Mouse (Mus musculus) fat pad, adult 2 months (tissue): ENCODE results near the gene Fam161b.
"Not testable (repeated sequence)": the region's sequence is repeated elsewhere in the genome, so short reads cannot be mapped to it uniquely, and the experiment has no call there.

Experiments used
- DNase-seq: peaks from one replicate; pipeline ENCODE4 v3.0.0-alpha.2; 2011; ENCODE audit warnings: low read depth, low spot score; ENCODE audit errors: extremely low read depth

Fam161b gene

DNA sequence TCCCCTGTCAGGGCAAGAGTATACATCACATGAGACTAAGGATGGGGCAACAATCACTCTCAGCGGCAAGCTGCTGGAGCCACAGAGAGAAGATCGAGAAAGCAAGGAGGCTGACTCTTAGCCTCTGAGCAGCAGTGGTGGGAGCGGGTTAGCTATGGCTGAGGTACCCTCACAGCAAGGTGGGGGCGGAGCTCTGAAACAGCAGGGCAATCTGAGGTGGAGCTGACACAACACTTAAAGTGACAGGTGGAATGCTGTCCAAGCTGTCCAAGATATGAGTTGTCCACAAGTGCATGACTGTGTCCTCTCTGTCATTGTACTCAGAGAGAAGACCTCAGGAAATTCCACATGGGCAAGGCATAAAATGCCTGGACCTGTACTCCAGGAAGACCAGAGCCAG, 20.7 kb upstream of the Fam161b start:
- no peak for DNase-seq

DNA sequence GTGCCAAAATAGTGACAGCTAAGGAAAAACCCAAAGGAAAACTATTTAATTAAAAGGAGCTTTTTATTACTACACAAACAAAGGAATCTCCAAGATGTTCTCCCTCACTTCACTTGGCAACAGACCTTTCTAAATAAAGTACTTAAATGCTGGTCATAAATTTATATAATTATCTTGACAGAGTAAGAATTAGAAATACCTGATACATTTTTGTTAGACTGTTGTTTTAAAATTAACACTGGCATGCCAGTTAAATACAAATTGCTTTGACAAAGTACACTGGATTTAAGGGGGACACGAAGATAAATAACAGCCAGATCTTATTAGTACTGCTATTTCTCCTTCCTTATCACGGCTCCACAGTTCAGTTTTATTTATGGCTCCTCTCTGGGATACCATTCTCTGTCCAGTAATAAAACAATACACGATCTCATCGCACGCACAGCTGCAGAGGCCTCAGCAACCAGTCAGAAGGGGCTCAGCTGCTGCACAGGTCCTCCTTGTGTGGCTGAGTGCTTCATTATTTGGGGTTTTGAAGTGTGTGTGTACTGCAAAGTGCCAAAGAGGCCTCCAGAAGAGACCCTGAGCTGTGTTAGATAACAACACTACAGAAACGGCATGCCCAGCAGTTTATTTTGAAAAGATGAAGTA, 12.3 kb upstream of the Fam161b start:
- DNase-seq, result no peak

- no peak for DNase-seq
Measured at GRCm38 (mm10) chr12:84371647-84372046, 10.0 kb upstream of the Fam161b start.

DNA sequence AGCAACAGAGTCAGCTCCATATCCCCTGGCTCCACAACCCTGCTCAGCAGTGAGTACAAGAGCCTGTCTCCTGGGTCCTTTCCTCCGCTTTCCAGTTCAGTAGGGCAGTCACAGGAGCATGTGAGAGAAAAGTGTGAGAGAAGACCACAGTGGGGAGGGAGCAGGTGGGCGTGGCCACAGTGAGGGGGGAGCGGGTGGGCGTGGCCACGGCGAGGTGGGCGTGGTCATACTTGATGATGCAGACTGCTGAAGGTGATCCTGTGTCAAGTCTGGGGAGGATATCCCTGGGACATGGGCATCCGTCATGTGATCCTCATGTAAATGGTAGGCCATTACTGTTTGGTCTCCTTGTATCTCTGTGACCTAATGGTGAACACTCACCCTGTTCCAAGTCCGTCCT, 5.3 kb upstream of the Fam161b start:
- no peak for DNase-seq

DNA sequence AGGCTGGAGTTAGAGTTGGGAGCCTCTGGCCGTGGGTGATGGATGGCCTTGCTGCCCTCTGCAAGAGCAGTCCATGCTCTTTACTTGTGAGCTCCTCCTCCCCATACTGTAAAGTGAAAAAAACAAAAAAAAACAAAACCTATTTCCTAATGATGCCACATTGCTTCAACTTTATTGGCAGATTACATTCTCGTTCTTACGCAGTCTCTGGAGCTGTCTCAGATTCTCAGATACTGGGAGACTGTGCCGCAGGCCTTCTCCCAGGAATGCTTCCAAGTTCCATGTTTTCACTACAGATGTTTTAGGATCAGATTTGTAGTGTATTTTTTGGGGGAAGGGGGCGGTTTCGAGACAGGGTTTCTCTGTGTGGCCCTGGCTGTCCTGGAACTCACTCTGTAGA, 3.5 kb upstream of the Fam161b start:
- DNase-seq, result peak; percentile 95

DNA sequence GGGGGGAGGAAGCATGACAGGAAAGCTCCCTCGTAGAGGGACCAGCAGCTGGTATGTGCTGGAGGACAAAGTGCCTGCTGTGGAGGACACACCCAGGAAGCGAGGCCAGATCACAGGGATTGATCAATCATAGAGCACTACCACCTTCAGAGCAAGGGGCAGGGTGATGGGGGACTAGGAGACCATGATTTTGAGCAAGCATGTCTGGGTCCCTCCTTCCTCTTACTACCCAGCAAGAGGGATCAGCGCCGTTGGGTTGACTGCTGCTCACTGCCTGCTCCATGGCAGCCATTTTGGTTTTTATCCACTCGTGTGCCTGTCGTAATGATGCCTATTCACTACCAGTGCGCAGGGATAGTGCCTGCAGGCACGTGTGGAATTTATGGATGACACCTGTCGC, 2.7 kb upstream of the Fam161b start:
- no peak for DNase-seq

DNA sequence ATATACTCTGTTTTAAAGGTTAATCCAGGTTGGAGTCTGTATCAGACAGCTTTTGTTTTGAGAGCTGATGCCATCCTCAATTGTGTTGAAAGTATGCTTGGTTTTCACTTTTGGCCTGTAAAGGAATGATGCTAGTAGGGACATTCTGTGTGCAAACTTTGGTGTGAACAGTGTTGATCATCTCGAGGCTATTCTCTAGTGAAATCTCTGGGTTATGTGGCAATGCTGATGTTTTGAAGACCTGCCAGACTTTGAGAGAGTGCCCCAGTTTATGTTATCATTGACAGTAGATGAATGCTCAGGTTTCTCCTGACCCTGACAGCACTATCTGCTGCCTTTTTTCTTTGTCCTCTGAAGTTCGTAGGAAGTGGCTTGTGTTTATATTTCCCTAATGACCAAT, 1.2 kb upstream of the Fam161b start:
- DNase-seq, result peak; percentile 72

DNA sequence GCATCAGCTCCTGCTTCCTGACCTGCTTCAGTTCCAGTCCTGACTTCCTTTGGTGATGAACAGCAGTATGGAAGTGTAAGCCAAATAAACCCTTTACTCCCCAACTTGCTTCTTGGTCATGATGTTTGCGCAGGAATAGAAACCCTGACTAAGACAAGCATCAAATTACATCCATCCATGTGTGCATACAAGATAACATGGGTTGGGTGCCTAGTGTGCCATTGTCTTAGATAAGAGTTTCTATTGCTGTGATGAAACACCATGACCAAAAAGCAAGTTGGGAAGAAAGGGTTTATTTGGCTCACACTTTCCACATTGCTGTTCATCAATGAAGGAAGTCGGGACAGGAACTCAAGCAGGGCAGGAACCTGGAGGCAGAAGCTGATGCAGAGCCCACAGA, 2.9 kb downstream of the Fam161b start:
- not testable (repeated sequence) for DNase-seq

DNA sequence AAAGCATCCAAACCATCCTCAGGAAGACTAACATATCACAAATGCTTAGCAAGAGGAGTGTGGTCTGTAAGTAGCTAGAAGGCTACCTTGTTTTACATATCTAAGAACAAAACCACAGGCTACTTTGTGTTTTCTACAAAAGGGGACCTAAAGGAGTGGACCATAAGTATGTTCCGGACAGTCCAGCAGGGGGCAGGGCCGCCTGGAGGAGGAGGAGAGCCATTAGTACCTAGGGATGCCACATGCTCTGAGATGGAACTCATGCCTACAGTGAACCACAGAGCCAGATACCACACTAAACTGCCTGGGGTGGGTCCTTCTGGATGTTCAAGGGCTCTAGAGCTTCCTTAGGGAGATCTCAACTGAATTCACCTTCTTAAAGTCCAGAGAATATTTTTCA, 14.4 kb downstream of the Fam161b start:
- DNase-seq, result no peak

- no peak for DNase-seq
Measured at GRCm38 (mm10) chr12:84336963-84337625, 24.5 kb downstream of the Fam161b start.

DNA sequence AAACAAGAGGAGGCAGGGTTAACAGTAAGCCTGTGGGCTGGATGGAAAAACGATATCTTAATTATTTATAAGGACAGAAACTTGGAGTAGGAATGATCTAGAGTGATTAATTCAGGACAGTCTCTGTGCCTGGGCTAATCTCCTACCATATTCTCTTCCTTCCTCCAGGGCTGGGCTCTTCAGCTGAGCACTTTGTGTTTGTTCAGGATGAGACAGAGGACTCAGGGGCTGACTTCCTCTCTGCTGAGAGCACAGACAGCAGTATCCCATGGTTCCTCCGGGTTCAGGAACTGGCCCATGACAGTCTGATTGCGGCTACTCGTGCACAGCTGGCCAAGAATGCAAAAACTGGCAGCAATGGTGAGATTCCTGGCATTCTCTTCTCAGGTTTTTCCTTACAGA, 34.5 kb downstream of the Fam161b start:
- no peak for DNase-seq

- DNase-seq, result no peak
Measured at GRCm38 (mm10) chr12:84316721-84317621, 44.7 kb downstream of the Fam161b start, which contains the start of gene Zfp410. Gene Zfp410, plus strand, starts transcription at chr12:84316852.

DNA sequence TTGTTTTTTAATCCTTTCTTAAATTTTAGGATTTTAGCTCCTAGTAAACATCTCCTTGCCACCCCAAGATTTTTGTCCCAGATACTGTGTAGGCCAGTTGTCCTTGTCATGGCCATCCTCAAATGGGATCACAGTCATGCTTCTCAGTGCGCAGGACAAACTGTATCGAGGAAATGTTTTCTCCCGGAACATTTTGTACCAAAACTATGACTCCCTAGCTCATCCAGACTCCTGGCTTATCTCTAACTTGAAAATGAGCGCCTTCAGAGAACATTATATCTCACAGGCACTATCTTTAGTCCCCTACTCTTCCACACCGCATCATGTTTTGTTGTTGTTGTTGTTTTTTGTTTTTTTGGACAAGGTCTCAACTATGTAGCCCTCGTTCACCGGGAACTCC, 45.6 kb downstream of the Fam161b start:
- DNase-seq, result no peak

DNA sequence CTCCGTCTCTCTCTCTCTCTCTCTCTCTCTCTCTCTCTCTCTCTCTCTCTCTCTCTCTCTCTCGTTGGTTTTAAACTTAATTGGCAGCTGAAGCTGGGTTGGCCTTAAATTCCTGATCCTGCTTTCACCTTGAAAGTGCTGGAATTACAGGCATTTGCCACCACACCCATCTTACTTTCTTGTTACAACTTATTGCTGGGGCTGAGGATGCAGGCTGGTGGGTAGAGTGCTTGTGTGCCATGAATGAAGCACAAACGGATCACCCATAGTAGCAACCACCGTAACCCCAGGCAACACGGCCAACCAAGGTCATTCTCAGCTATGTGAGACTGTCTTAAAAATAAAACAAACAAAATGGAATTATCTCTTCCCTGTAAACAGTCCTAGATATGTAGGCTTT, 50.3 kb downstream of the Fam161b start:
- no peak for DNase-seq

- no peak for DNase-seq
Measured at GRCm38 (mm10) chr12:84304554-84304953, 57.1 kb downstream of the Fam161b start.

GRCm38 (mm10) chr12:84304101-84304500, 57.5 kb downstream of the Fam161b start:
- DNase-seq, result no peak

DNA sequence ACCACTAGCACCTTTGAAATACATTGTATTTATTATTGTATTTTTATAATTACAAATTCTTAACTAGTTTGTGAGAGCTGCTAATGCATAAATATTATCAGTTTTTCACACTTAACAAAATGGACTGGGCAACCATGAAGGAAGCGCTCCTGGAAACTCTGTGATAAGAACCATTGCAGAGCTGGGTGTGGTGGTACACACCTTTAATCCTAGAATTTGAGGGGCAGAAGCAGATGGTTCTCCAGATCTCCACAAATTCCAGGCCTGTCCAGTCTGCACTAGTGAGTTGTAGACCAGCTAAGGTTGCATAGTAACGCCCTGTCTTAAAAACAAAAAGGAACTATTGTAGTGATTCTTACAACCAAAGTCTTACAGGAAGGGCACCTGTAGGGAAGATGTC, 62.4 kb downstream of the Fam161b start:
- no peak for DNase-seq

GRCm38 (mm10) chr12:84297851-84298250, 63.8 kb downstream of the Fam161b start:
- no peak for DNase-seq
